Mouse (Mus musculus) heart, adult 2 months (tissue): ENCODE measurements at regions not wholly inside any gene's neighbourhood (a gene's known extent, or its start where the extent isn't known, plus 50 kb on each side); places are given as distances from the start of the nearest gene placed in this dataset.

Experiments used
- DNase-seq, 2 experiments: peaks; one replicate each; pipeline ENCODE4 v3.0.0; 2021
- H3K27ac ChIP-seq: fragments of 200-600 bp; 2 replicates; pipeline ENCODE4 v1.8.1; 2022
- H3K27me3 ChIP-seq: fragments of 200-500 bp; 2 replicates; pipeline ENCODE4 v1.6.1; 2012; ENCODE audit warnings: mild to moderate bottlenecking, low read length, inconsistent platforms, mixed read lengths; ENCODE audit not compliant: control insufficient read depth, insufficient read depth
- H3K36me3 ChIP-seq: fragments of 200-500 bp; 2 replicates; pipeline ENCODE4 v1.6.1; 2012; ENCODE audit warnings: low read length, inconsistent platforms; ENCODE audit not compliant: control insufficient read depth, insufficient read depth
- H3K4me1 ChIP-seq: fragments of 200-500 bp; 2 replicates; pipeline ENCODE4 v1.6.1; 2011; ENCODE audit warnings: low read length; ENCODE audit not compliant: control insufficient read depth, insufficient read depth
- H3K4me3 ChIP-seq: fragments of 200-600 bp; 2 replicates; pipeline ENCODE4 v1.8.1; 2022
- H3K79me2 ChIP-seq: fragments of 200-500 bp; replicated peaks from 2 replicates; pipeline ENCODE4 v1.6.1; 2012; ENCODE audit warnings: mild to moderate bottlenecking, inconsistent platforms, low read length, moderate library complexity, mixed read lengths; ENCODE audit not compliant: control insufficient read depth, insufficient read depth
- H3K9ac ChIP-seq: fragments of 200-500 bp; 2 replicates; pipeline ENCODE4 v1.6.1; 2012; ENCODE audit warnings: low read depth, mild to moderate bottlenecking, control low read depth, inconsistent platforms, low read length, mixed read lengths
- CTCF ChIP-seq: fragments of 200-600 bp; IDR thresholded peaks from 2 replicates; pipeline ENCODE4 v1.8.1; 2022; ENCODE audit warnings: antibody characterized with exemption, mild to moderate bottlenecking, moderate library complexity
- EP300 ChIP-seq: fragments of 200-500 bp; IDR thresholded peaks from 2 replicates; pipeline ENCODE4 v1.6.1; 2011; ENCODE audit warnings: low read depth, low read length, control low read depth; ENCODE audit not compliant: insufficient read depth
- POLR2A ChIP-seq: fragments of 200-500 bp; IDR thresholded peaks from 2 replicates; pipeline ENCODE4 v1.6.1; 2011; ENCODE audit warnings: mild to moderate bottlenecking, low read depth, low read length, control low read depth; ENCODE audit not compliant: insufficient read depth
- WGBS: fragments of 180-500 bp; shearing (Covaris S2); methylation state at CpG from one replicate; pipeline ENCODE4 v1.1.7; 2018; 5-methylcytosine and 5-hydroxymethylcytosine counted together
- intact Hi-C: fragments of 180-260 bp; cut with DNase I; formaldehyde crosslinking; loops from one replicate; pipeline ENCODE4 v1.15.1; 2025

DNA sequence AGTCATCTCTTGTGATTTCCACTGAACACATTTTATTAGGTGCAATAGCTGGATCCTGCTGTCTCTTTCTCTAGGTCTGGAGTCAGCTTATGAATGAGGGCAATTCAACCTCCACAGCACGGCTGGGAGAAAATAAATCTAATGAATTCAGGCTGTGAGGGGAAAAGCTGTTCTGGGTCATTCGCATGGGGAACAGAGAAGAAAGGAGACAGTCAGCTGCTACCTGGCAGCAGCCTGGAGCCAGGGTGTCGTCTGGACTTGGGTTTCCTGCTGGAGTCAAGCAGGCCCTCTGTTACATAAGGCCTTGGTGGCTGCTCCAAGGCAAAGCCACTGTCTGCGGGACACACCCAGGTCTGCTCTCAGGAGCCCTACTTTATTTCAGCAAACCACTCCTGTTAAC, 110.4 kb upstream of the Slc5a12 start:
- peak; percentile 8 to 16 for DNase-seq
- Histone ChIP-seq H3K27me3 (no peaks in the 10 kb centered on the region), H3K27ac (no peak overlapping the region), H3K9ac (no peak overlapping the region), H3K4me3 (no peak overlapping the region), H3K4me1 (no peaks in the 10 kb centered on the region), H3K79me2 (no peaks in the 10 kb centered on the region), H3K36me3 (no peaks in the 10 kb centered on the region)
- intact Hi-C loops, result loop anchor here (5.0 kb wide), 1 partner anchor 76 kb away; no protein-coding TSS in a partner anchor
- TF ChIP-seq CTCF (no peak), EP300 (no peak), POLR2A (no peak)
- 56% methylated on average over 4 of the region's 4 CpGs for WGBS

DNA sequence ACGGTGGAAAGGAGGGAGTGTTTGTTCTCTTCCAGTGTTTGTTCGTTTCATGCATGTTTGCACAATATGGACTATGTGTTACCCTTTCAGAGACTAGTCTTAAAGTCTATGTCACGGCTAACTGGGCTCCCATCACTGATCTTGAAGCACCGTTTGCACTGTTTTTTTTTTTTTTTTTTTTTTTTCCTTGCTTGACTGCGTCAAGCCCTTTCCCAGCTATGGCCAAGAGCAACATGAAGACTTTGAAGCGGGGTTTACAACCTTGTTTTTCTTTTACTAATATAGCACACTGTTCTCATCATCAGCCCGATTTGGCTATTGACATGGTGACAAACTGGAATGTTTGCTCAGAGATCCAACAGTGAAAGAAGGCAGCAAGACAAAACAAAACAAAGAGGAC, 109.1 kb upstream of the Slc5a12 start:
- TF ChIP-seq CTCF (no peak), EP300 (no peak), POLR2A (no peak)
- Histone ChIP-seq H3K4me1 (no peaks in the 10 kb centered on the region), H3K4me3 (no peak overlapping the region), H3K9ac (no peak overlapping the region), H3K79me2 (no peaks in the 10 kb centered on the region), H3K36me3 (no peaks in the 10 kb centered on the region), H3K27ac (no peak overlapping the region), H3K27me3 (no peaks in the 10 kb centered on the region)
- no peak for DNase-seq
- intact Hi-C loops, result loop anchor here (5.0 kb wide), 1 partner anchor 74 kb away; no protein-coding TSS in a partner anchor
- WGBS, result 52% methylated on average over 7 of the region's 7 CpGs

DNA sequence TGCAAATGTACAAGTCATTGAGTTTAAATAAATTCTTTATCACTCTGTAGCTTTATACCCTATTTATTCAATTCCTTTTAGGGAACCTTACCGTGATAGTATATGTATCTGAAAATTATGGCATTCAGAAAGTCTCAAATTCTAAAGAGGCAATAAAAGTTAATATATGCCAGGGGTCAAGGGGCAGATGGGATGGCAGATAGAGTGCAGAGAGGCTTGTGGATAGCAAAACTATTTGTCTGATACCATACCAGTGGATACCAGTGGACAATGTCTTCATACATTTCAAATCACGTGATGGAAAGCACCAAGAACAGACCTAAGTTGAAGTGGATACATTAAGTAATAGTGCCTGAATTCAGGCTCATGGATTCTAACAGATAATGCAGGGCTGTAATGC, 95.3 kb upstream of the Slc5a12 start:
- no peak for DNase-seq
- Histone ChIP-seq H3K4me1 (no peaks in the 10 kb centered on the region), H3K27me3 (no peaks in the 10 kb centered on the region), H3K27ac (no peak overlapping the region), H3K79me2 (no peaks in the 10 kb centered on the region), H3K4me3 (no peak overlapping the region), H3K36me3 (no peaks in the 10 kb centered on the region), H3K9ac (no peak overlapping the region)
- 71% methylated on average over 2 of the region's 2 CpGs for WGBS
- TF ChIP-seq POLR2A (no peak), EP300 (no peak), CTCF (no peak)
- intact Hi-C loops, result no loop called here

DNA sequence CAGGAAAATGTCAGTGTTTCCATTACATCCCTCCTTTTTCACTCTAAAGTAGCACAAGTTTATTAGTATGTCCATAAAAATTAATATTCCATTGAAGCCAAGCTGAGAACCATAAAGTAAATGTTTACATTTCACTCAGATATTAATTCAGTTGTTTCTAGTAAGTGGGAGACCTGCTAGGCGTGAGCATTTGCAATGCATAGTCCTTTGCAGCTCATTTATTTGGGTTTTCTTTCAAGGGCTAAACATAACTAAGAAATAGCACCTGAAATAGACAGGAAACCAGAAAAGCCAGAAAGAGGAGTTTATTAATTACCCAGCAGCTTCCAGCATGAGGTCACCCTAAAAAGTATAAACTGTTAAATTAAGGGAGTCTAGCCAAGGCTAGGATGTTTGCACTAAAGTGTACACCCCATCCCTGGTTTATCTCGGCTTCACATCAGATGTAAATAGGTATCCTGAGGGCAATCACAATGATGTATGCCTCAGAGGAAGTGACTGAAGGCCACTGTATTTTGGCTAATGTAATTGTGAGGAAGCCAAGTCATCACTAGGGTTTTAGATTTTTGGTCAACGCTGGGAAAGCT, 88.8 kb upstream of the Slc5a12 start:
- no peak for DNase-seq
- intact Hi-C loops, result no loop called here

DNA sequence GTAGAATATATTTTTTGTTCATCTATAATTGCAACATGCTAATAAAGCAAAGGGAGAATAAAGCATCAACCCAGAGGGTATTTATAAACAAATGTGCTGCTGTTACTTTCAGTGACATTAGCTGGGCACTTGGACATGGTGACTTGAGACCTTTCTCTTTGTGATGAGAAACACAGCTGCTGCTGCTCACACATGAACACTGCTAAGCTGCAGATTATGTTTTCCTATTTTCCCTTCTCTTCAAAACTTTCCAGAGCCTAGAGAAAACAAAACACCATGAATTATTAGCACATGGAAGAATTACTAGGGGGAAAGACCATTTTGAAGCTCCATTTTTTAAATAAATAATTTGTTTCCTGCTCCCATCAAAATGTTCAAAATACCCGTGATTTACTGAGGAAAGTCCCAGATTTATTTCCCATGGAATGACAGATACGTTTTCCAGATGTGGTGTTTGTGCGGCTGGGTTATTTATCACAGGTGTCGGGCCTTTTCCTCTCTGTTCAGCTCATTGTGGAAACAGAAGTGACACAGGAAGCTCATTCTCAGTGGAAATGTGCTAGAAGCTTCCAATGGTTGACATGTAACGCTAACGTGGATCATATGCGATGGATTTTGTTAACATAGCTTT, 73.8 kb upstream of the Slc5a12 start:
- Histone ChIP-seq H3K27ac (no peak overlapping the region), H3K4me1 (no peaks in the 10 kb centered on the region), H3K36me3 (no peaks in the 10 kb centered on the region), H3K9ac (no peak overlapping the region), H3K27me3 (no peaks in the 10 kb centered on the region), H3K4me3 (no peak overlapping the region), H3K79me2 (no peaks in the 10 kb centered on the region)
- TF ChIP-seq POLR2A, result no peak
- no peak for TF ChIP-seq EP300
- no peak for TF ChIP-seq CTCF
- 36% methylated on average over 7 of the region's 7 CpGs for WGBS
- peak in 1 of 2 experiments; percentile 2 for DNase-seq
- intact Hi-C loops, result no loop called here

More for the DNA sequence above, 88.8 kb upstream of the Slc5a12 start:
- Histone ChIP-seq H3K36me3 (no peaks in the 10 kb centered on the region), H3K27ac (no peak overlapping the region), H3K27me3 (no peaks in the 10 kb centered on the region), H3K79me2 (no peaks in the 10 kb centered on the region), H3K4me3 (no peak overlapping the region), H3K4me1 (no peaks in the 10 kb centered on the region), H3K9ac (no peak overlapping the region)
- no peak for TF ChIP-seq POLR2A
- TF ChIP-seq CTCF, result no peak
- TF ChIP-seq EP300, result no peak
- WGBS, result 64% methylated on average over 3 of the region's 3 CpGs

DNA sequence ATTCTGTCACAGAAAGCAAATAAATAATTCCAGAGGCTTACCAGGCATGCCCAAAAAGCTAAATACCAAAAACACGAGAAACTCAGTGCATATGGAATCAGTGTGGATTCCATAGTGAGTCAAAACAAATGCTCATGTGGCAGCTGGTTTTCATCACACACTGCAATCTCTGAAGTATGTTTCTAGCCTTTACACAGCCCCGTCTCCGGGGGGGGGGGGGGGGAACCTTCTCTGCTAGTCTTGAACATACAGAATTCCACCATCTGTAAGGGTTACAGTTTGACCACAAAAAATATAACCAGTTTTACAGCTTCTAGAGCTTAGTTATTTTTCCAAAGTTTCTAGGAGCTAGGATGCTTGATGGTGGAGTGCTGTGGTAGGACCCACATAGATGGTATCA, 68.9 kb upstream of the Slc5a12 start:
- no peaks in the 10 kb centered on the region for H3K4me1 ChIP-seq
- H3K36me3 ChIP-seq, result no peaks in the 10 kb centered on the region
- no peaks in the 10 kb centered on the region for H3K79me2 ChIP-seq
- H3K27me3 ChIP-seq, result no peaks in the 10 kb centered on the region
- no peak overlapping the region for H3K27ac ChIP-seq
- H3K4me3 ChIP-seq, result no peak overlapping the region
- no peak overlapping the region for H3K9ac ChIP-seq
- DNase-seq, result no peak
- intact Hi-C loops, result no loop called here
- WGBS, result 44% methylated on average over 3 of the region's 3 CpGs
- TF ChIP-seq EP300 (no peak), POLR2A (no peak), CTCF (no peak)
